Mouse (Mus musculus) small intestine, adult 2 months (tissue): ENCODE data around the gene Prkg1. TPM values are rescaled to one million over a fixed set of nuclear protein-coding genes. Genes with fewer than 3 reads are reported as not detected.

Source experiments
- H3K27ac ChIP-seq: fragments of 200-500 bp; 2 replicates; pipeline ENCODE4 v1.5.1; 2012; ENCODE audit warnings: low read depth, low read length, control low read depth, inconsistent platforms; ENCODE audit not compliant: insufficient read depth
- H3K27me3 ChIP-seq: fragments of 200-500 bp; 2 replicates; pipeline ENCODE4 v1.6.1; 2012; ENCODE audit warnings: mild to moderate bottlenecking, moderate library complexity, low read length, inconsistent platforms; ENCODE audit not compliant: control insufficient read depth, insufficient read depth
- H3K36me3 ChIP-seq: fragments of 200-500 bp; 2 replicates; pipeline ENCODE4 v1.6.1; 2012; ENCODE audit warnings: mild to moderate bottlenecking, low read length, control low read depth, inconsistent platforms; ENCODE audit not compliant: control insufficient read depth, insufficient read depth
- H3K4me1 ChIP-seq: fragments of 200-500 bp; 2 replicates; pipeline ENCODE4 v1.6.1; 2012; ENCODE audit warnings: low read length, inconsistent platforms, mixed read lengths; ENCODE audit not compliant: control insufficient read depth, insufficient read depth, insufficient read length
- H3K4me3 ChIP-seq: fragments of 200-500 bp; 2 replicates; pipeline ENCODE4 v1.5.1; 2012; ENCODE audit warnings: low read depth, mild to moderate bottlenecking, control low read depth, inconsistent platforms, low read length, moderate library complexity
- CTCF ChIP-seq: fragments of 200-500 bp; IDR thresholded peaks from 2 replicates; pipeline ENCODE4 v1.5.1; 2012; ENCODE audit warnings: low read depth, mild to moderate bottlenecking, control low read depth, inconsistent platforms, low read length, moderate library complexity, mixed read lengths; ENCODE audit not compliant: insufficient replicate concordance, insufficient read length; ENCODE audit errors: extremely low read depth
- POLR2A ChIP-seq: fragments of 200-500 bp; IDR thresholded peaks from 2 replicates; pipeline ENCODE4 v1.6.1; 2012; ENCODE audit warnings: low read depth, mild to moderate bottlenecking, control low read depth, inconsistent platforms, low read length, moderate library complexity
- WGBS: fragments of 180-500 bp; shearing (Covaris S2); methylation state at CpG from one replicate; pipeline ENCODE4 v1.1.7; 2018; 5-methylcytosine and 5-hydroxymethylcytosine counted together
- polyA plus RNA-seq: library from polyadenylated mRNA; depleted of rRNA; stranded (reverse); fragments of >200 nt; gene quantifications from 2 replicates; pipeline ENCODE4 v1.2.3, GENCODE M21; 2012

Prkg1 gene
- polyA plus RNA-seq, 1 experiment, result 1.0 TPM

- Histone ChIP-seq H3K4me3 (no peak overlapping the region), H3K36me3 (no peaks in the 10 kb centered on the region), H3K4me1 (no peaks in the 10 kb centered on the region), H3K27me3 (0 out of 2 replicates have a peak, but pooled peaks cover 3% of the 10 kb centered on the region), H3K27ac (no peak overlapping the region)
- WGBS, result 65% methylated on average over 1 of the region's 1 CpGs
- TF ChIP-seq CTCF (no peak), POLR2A (no peak)
These were observed 106.0 kb downstream of the Prkg1 start for GRCm38 (mm10) chr19:31658751-31659397.

GRCm38 (mm10) chr19:31656256-31656655, 108.6 kb downstream of the Prkg1 start:
- 72% methylated on average over 7 of the region's 7 CpGs for WGBS
- no peaks in the 10 kb centered on the region for H3K36me3 ChIP-seq

GRCm38 (mm10) chr19:31655826-31656225, 109.0 kb downstream of the Prkg1 start:
- 75% methylated on average over 7 of the region's 7 CpGs for WGBS
- peak overlapping the region; percentile 37; the same call in 1 of the 2 replicates for H3K27ac ChIP-seq
- TF ChIP-seq CTCF (no peak), POLR2A (no peak)
- no peak overlapping the region for H3K4me3 ChIP-seq
- H3K4me1 ChIP-seq, result no peaks in the 10 kb centered on the region
- no peaks in the 10 kb centered on the region for H3K27me3 ChIP-seq
- no peaks in the 10 kb centered on the region for H3K36me3 ChIP-seq

More at GRCm38 (mm10) chr19:31656256-31656655, 108.6 kb downstream of the Prkg1 start:
- TF ChIP-seq CTCF (no peak), POLR2A (no peak)
- H3K4me3 ChIP-seq, result no peak overlapping the region
- no peaks in the 10 kb centered on the region for H3K4me1 ChIP-seq
- peak overlapping the region; percentile 33 for H3K27ac ChIP-seq
- H3K27me3 ChIP-seq, result no peaks in the 10 kb centered on the region

GRCm38 (mm10) chr19:31654022-31654421, 110.8 kb downstream of the Prkg1 start:
- WGBS, result 80% methylated on average over 6 of the region's 6 CpGs

GRCm38 (mm10) chr19:31650452-31650851, 114.4 kb downstream of the Prkg1 start:
- Histone ChIP-seq H3K27ac (no peak overlapping the region), H3K36me3 (no peaks in the 10 kb centered on the region), H3K4me1 (no peaks in the 10 kb centered on the region), H3K4me3 (no peak overlapping the region), H3K27me3 (no peaks in the 10 kb centered on the region)
- WGBS, result 84% methylated on average over 4 of the region's 4 CpGs
- TF ChIP-seq POLR2A (no peak), CTCF (no peak)

More at GRCm38 (mm10) chr19:31654022-31654421, 110.8 kb downstream of the Prkg1 start:
- Histone ChIP-seq H3K27me3 (no peaks in the 10 kb centered on the region), H3K4me3 (no peak overlapping the region), H3K36me3 (no peaks in the 10 kb centered on the region), H3K4me1 (no peaks in the 10 kb centered on the region), H3K27ac (no peak overlapping the region)
- no peak for TF ChIP-seq POLR2A
- no peak for TF ChIP-seq CTCF

GRCm38 (mm10) chr19:31647492-31647891, 117.3 kb downstream of the Prkg1 start:
- 42% methylated on average over 2 of the region's 2 CpGs for WGBS
- Histone ChIP-seq H3K4me3 (no peak overlapping the region), H3K36me3 (no peaks in the 10 kb centered on the region), H3K27ac (no peak overlapping the region), H3K27me3 (no peaks in the 10 kb centered on the region), H3K4me1 (no peaks in the 10 kb centered on the region)
- TF ChIP-seq POLR2A (no peak), CTCF (no peak)

GRCm38 (mm10) chr19:31630899-31631869, 133.6 kb downstream of the Prkg1 start:
- H3K27ac ChIP-seq, result no peak overlapping the region
- no peaks in the 10 kb centered on the region for H3K36me3 ChIP-seq
- TF ChIP-seq POLR2A, result no peak
- TF ChIP-seq CTCF, result no peak
- H3K4me1 ChIP-seq, result no peaks in the 10 kb centered on the region
- no peaks in the 10 kb centered on the region for H3K27me3 ChIP-seq
- no peak overlapping the region for H3K4me3 ChIP-seq
- WGBS, result 77% methylated on average over 8 of the region's 8 CpGs
